Mouse (Mus musculus) embryonic fibroblast, embryonic 13.5 days (primary cell): ENCODE measurements around the gene Elof1. TPM values are rescaled to one million over a fixed set of nuclear protein-coding genes. Genes with fewer than 3 reads are reported as not detected.
"Not testable (repeated sequence)": the region's sequence is repeated elsewhere in the genome, so short reads cannot be mapped to it uniquely, and the experiment has no call there.

Experiments used
- H3K27ac ChIP-seq: 2 replicates; pipeline ENCODE4 v1.5.1; 2012; ENCODE audit warnings: low read length, control low read depth, inconsistent platforms; ENCODE audit not compliant: insufficient read depth
- H3K4me1 ChIP-seq: 2 replicates; pipeline ENCODE4 v1.6.1; 2011; ENCODE audit warnings: low read length; ENCODE audit not compliant: control insufficient read depth, insufficient read depth
- H3K4me3 ChIP-seq: 2 replicates; pipeline ENCODE4 v1.5.1; 2011; ENCODE audit warnings: mild to moderate bottlenecking, control low read depth, low read length; ENCODE audit not compliant: insufficient read depth
- CTCF ChIP-seq: IDR thresholded peaks from 2 replicates; pipeline ENCODE4 v1.5.1; 2011; ENCODE audit warnings: mild to moderate bottlenecking, control low read depth, low read length, moderate library complexity, borderline replicate concordance; ENCODE audit not compliant: insufficient read depth
- POLR2A ChIP-seq: IDR thresholded peaks from 2 replicates; pipeline ENCODE4 v1.6.1; 2011; ENCODE audit warnings: low read depth, mild to moderate bottlenecking, control low read depth, low read length, moderate library complexity
- polyA plus RNA-seq: library from polyadenylated mRNA; stranded (reverse); fragments of >200 nt; gene quantifications from 2 replicates; pipeline ENCODE4 v1.2.4, GENCODE M21; 2011; ENCODE audit warnings: low read depth; ENCODE audit not compliant: missing spikeins, insufficient read length

Elof1 gene
- polyA plus RNA-seq, 1 experiment, result 69.7 TPM

DNA sequence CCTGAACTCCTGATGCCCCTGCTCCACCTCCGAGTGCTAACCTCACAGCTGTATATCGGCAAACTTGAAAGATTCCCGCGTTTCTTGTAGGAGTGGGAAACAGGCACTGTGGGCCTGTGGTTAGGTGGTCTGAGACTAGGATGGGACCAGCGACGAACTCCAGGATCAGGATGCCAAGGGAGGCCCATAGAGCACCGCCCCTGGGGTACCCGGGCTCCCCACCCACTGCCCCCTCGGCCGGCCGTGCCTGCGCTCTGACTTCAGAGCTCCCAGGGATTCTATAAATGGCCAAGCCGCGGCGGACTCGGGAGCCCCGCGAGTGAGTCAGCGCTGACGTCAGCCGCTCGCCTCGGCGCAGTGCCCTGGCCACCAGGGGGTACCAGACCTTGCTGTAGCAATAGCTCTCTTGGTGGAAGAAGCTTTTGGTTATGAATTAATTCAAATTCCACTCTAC lies 21.1 kb downstream of the Elof1 start:
- Histone ChIP-seq H3K4me1 (no peaks in the 10 kb centered on the region), H3K4me3 (peak overlapping the region; percentile 1; the same call in 1 of the 2 replicates), H3K27ac (peak overlapping the region; percentile 24; the same call in 1 of the 2 replicates)
- peak; percentile 31; the same call in 1 of the 2 replicates for TF ChIP-seq POLR2A
- TF ChIP-seq CTCF, result peak; percentile 78

DNA sequence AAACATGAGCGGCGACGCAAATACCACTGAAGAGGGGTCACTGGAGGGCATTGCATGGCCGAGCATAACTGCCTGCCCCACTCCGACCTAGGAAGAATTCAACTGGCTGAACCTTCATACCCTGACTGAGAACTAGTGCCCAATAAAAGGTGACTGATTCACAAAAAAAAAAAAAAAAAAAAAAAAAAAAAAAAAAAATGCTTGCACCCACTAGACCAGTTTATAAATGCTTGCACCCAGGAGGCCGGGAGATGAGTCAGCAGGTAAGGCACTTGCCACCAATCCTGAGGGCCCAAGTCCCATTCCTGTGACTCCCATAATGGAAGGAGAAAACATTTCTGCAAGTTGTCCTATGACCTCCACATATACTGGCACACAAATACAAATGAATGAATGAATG lies 24.2 kb downstream of the Elof1 start:
- no peak for TF ChIP-seq POLR2A
- TF ChIP-seq CTCF, result no peak
- H3K4me3 ChIP-seq, result no peak overlapping the region
- H3K27ac ChIP-seq, result no peak overlapping the region
- H3K4me1 ChIP-seq, result 0 out of 2 replicates have a peak, but pooled peaks cover 2% of the 10 kb centered on the region

DNA sequence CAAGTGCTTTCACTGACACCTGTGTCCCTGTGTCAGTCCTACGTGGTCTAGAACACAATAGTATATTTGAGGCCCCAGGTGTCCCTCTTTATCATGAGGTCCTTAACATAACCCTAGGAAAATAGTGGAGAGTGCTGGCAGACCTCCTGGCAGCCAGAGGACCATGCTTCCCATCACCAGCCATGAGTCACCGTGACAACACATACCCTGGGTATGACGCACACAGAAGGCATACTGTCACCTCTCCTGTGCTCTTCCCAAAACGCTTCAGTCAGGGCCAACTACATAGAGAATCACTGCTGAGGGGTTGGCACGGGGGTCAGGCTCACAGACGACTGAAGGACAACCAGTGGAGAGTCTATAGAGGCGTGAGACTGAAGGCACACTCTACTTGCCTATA lies 27.0 kb downstream of the Elof1 start:
- TF ChIP-seq POLR2A (no peak), CTCF (no peak)
- Histone ChIP-seq H3K4me1 (0 out of 2 replicates have a peak, but pooled peaks cover 5% of the 10 kb centered on the region), H3K4me3 (no peak overlapping the region), H3K27ac (peak overlapping the region; percentile 30; the same call in 1 of the 2 replicates)

DNA sequence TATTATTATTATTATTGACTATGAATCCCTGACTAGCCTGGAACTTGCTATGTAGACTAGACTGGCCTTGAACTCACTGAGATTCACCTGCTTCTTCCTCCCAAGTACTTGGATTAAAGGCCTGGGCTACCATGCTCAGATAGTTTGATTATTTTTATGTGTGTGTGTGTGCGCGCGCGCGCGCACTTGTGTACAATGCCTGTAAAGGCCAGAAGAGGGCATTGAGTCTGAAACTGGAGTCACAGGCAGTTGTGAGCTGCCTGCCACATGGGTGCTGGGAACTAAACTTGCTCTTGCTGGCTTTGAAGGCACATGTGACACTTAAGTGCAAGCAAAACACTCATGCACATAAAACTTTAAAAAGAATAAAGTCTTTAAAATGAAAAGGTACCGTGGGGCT lies 27.7 kb downstream of the Elof1 start:
- Histone ChIP-seq H3K4me1 (0 out of 2 replicates have a peak, but pooled peaks cover 5% of the 10 kb centered on the region), H3K27ac (peak overlapping the region; percentile 27; the same call in 1 of the 2 replicates), H3K4me3 (no peak overlapping the region)
- TF ChIP-seq CTCF (no peak), POLR2A (no peak)

DNA sequence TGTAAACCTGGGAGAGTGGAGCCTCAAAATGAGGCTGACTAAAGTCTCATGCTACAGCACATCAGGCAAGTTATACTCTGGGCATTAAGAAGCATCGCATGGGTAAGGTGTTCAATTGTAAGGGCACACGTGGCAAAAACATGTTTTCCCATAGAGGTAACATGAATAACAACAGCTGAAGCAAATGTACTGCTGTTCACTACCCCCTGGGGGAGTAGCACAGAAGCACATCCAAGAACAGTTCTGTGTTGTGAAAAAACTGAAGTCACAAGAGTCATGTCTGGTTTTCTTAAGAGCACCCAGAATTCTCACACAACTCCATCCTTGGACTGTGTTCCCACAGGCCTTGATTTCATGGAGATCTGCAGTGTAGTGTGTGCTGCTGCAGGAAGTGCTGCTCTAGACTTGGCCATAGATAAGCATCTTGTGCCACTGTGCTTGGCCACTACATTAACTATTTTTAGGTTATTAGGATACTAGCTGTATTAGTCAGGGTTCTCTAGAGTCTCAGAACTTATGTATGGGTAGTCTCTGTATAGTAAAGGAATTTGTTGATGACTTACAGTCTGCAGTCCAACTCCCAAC lies 29.8 kb downstream of the Elof1 start:
- peak overlapping the region; percentile 89 for H3K27ac ChIP-seq
- H3K4me1 ChIP-seq, result 0 out of 2 replicates have a peak, but pooled peaks cover 5% of the 10 kb centered on the region
- TF ChIP-seq CTCF (no peak), POLR2A (no peak)
- no peak overlapping the region for H3K4me3 ChIP-seq

DNA sequence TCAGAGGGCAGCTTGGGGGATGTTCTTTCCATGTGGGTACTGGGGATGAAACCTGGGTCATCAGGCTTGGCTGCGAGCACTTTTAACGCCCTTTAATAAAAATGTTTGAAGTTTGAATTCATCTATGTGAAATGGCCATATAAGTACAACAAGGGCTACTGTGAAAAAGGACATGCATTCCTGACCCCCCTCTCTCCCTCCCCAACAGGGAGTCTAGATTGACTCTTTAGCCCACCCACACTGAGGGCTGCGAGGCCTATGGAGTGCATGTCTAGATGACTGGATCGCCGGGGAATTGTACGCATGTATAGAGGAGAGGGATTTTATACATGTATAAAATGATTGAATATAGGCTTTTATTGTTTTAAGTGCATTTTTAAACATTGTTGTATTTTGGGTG lies 31.0 kb downstream of the Elof1 start:
- TF ChIP-seq CTCF, result no peak
- no peak; the same call in 1 of the 2 replicates for TF ChIP-seq POLR2A
- Histone ChIP-seq H3K27ac (peak overlapping the region; percentile 86), H3K4me1 (0 out of 2 replicates have a peak, but pooled peaks cover 5% of the 10 kb centered on the region), H3K4me3 (peak overlapping the region; percentile 62)

DNA sequence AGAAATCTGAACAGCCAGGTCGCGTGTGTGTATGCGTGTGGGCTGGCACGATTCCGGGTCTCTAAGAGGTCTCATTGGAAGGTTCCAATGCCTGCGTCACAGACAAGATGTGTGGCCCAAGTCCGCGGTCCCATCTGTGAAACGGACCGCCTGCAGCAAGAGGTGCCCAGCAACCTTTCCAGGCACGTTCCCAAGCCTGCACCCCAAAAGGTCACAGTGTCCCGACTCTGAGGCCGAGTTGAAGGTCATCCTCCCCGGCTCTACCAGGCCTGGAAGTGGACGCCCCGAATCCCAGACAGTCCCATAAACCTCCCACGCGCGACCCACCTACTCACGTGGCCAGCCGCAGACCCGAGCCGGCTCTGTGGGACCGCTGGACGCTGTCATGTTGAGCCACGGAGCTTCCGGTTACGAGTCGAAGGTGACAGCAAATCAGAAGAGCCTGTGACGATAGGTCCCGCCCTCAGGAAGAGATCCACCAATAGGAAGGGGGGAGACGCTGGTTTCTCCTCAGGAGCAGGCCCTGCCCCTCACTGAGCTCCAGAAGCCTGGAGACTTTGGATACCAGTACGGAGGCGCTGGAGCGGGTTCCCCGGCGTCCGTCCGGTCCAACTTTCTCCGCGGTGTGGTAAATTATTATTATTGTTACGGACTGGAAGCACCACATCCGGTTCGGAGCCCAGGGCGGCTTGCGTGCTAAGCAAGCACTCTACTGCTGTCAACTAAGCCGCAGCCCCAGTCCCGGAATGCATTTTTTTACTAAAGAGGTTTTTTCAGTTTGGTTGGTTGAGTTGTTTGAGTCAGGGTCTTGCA lies 31.7 kb downstream of the Elof1 start, which contains the start of gene Ecsit:
TSS of gene Ecsit (minus strand) at position 417 of the 813 bp plus-strand sequence.
- TF ChIP-seq POLR2A (peak; percentile 72), CTCF (no peak)
- peak within 1 kb of the TSS; percentile 72 for H3K4me3 ChIP-seq
- peak within 1 kb of the TSS; percentile 86 for H3K27ac ChIP-seq
- H3K4me1 ChIP-seq, result 0 out of 2 replicates have a peak, but pooled peaks cover 4% of the 10 kb centered on the region

DNA sequence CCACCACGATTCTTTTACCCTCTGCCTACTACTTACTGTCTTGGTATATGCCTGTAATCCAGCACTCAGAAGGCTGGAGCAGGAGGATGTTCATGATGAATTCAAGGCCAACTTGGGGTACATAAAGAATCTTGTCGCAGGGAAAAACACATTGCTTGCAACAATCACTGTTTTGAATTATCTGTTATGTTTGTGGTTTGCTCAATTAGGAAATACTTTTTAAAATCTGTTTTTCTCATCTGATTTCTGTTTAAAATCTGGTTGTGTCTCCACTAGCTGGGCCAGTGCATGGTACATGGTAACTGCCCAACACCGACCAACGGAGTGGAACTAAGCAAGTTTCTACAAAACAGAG lies 32.3 kb downstream of the Elof1 start:
- no peak overlapping the region for H3K27ac ChIP-seq
- TF ChIP-seq POLR2A (no peak), CTCF (no peak)
- H3K4me3 ChIP-seq, result peak overlapping the region; percentile 72
- 0 out of 2 replicates have a peak, but pooled peaks cover 4% of the 10 kb centered on the region for H3K4me1 ChIP-seq

DNA sequence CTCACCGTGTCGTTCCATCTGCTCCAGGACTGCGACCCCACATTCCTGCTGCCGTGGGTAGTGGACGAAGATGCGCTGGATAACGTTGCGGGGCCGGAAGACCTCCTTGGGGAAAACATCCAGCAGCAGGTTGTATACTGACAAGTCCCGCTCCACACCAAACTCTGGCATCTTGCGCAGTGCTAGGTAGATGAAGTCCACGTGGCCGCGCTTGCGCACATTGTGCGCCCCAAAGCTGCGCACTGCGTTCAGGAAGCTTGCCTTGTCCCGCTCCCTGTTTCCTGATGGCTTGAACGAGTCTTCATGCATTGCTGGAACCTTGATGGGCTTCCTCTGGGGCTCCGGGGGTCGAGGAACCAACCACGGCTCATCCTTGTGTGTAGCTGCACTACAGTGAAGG lies 40.7 kb downstream of the Elof1 start:
- TF ChIP-seq CTCF (no peak), POLR2A (no peak)
- no peak overlapping the region for H3K4me3 ChIP-seq
- H3K27ac ChIP-seq, result no peak overlapping the region
- H3K4me1 ChIP-seq, result no peaks in the 10 kb centered on the region

DNA sequence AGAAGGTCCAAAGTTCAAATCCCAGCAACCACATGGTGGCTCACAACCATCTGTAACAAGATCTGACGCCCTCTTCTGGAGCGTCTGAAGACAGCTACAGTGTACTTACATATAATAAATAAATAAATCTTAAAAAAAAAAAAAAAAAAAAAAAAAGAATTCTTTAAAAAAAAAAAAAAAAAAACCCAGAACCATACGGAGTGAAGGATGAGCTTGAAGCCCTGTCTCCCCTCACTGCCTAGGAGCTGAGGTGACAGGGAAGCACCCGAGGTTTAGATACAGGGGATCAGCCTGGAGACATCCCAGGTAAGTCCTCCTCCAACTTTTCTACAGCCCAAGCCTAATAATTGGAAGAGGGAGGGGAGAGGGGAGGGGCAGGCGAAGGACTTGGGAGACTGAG lies 41.2 kb downstream of the Elof1 start:
- not testable (repeated sequence) for H3K27ac ChIP-seq

More for the DNA sequence above, 41.2 kb downstream of the Elof1 start:
- not testable (repeated sequence) for H3K4me1 ChIP-seq, H3K4me3 ChIP-seq
